Mouse (Mus musculus) CH12.LX (cell line): ENCODE measurements around the gene Fntb. TPM values are rescaled to one million over a fixed set of nuclear protein-coding genes. Genes with fewer than 3 reads are reported as not detected.

Experiments
- DNase-seq: peaks from one replicate; pipeline ENCODE4 v3.0.0-alpha.2; 2013; ENCODE audit errors: extremely low read depth
- H3K27ac ChIP-seq: 2 replicates; pipeline ENCODE4 v1.5.1; 2012; ENCODE audit warnings: low read depth, mild to moderate bottlenecking, control low read depth, moderate library complexity; ENCODE audit not compliant: insufficient read depth
- H3K27me3 ChIP-seq: replicated peaks from 2 replicates; pipeline ENCODE3; 2012; ENCODE audit warnings: inconsistent platforms
- H3K36me3 ChIP-seq, 2 experiments: replicated peaks in 1 of 2; 2 replicates each; pipeline versions ENCODE3 to v1.6.1; 2012; ENCODE audit warnings: inconsistent platforms in 1 of 2, low read length in 1 of 2, mild to moderate bottlenecking in 1 of 2, mixed read lengths in 1 of 2, moderate library complexity in 1 of 2; ENCODE audit not compliant: control insufficient read depth in 1 of 2, insufficient read depth in 1 of 2
- H3K4me1 ChIP-seq, 2 experiments: 2 replicates each; pipeline ENCODE4 v1.6.1; 2012; ENCODE audit warnings: inconsistent platforms in 1 of 2, moderate library complexity in 1 of 2; ENCODE audit not compliant: insufficient read depth in 2 of 2, control insufficient read depth in 1 of 2
- H3K4me2 ChIP-seq: 2 replicates; pipeline ENCODE4 v1.6.1; 2012; ENCODE audit warnings: low read depth, mild to moderate bottlenecking, control low read depth; ENCODE audit not compliant: poor library complexity, insufficient read depth, severe bottlenecking
- H3K4me3 ChIP-seq, 3 experiments: fragments of 150-350 bp in 1 of 3; sonication (generic) in 1 of 3; replicated peaks in 1 of 3; 2 replicates each; pipeline versions ENCODE3 to v1.5.1; 2011 to 2012; ENCODE audit warnings: low read depth in 2 of 3, low read length in 2 of 3, mild to moderate bottlenecking in 2 of 3, moderate library complexity in 2 of 3, control low read depth in 1 of 3, improper control_type of control experiment in 1 of 3, inconsistent platforms in 1 of 3, mixed read lengths in 1 of 3; ENCODE audit not compliant: poor library complexity in 1 of 3
- H3K79me2 ChIP-seq: replicated peaks from 2 replicates; pipeline ENCODE4 v1.6.1; 2012; ENCODE audit warnings: mild to moderate bottlenecking, moderate library complexity; ENCODE audit not compliant: control insufficient read depth, poor library complexity, insufficient read depth, severe bottlenecking; ENCODE audit errors: extremely low read depth
- H3K9ac ChIP-seq: 2 replicates; pipeline ENCODE4 v1.6.1; 2012; ENCODE audit warnings: low read depth, mild to moderate bottlenecking, control low read depth, moderate library complexity; ENCODE audit not compliant: insufficient read depth
- H3K9me3 ChIP-seq: replicated peaks from 2 replicates; pipeline ENCODE3; 2012; ENCODE audit warnings: low read length, inconsistent platforms, mixed read lengths
- BHLHE40 ChIP-seq: IDR thresholded peaks from 2 replicates; pipeline ENCODE4 v1.6.1; 2011; ENCODE audit warnings: mild to moderate bottlenecking, low read depth, low read length, improper control_type of control experiment
- CTCF ChIP-seq, 2 experiments: IDR thresholded peaks in 1 of 2; conservative IDR thresholded peaks in 1 of 2; 2 replicates each; pipeline ENCODE4 v1.5.1; 2011 to 2012; ENCODE audit warnings: low read depth in 2 of 2, low read length in 2 of 2, improper control_type of control experiment in 1 of 2, inconsistent platforms in 1 of 2, mild to moderate bottlenecking in 1 of 2, moderate library complexity in 1 of 2
- E2F4 ChIP-seq: IDR thresholded peaks from 2 replicates; pipeline ENCODE4 v1.6.1; 2011; ENCODE audit warnings: low read depth, low read length, improper control_type of control experiment; ENCODE audit not compliant: insufficient replicate concordance
- ELF1 ChIP-seq: IDR thresholded peaks from 2 replicates; pipeline ENCODE4 v1.6.1; 2014; ENCODE audit warnings: low read depth, mild to moderate bottlenecking, inconsistent platforms, low read length, improper control_type of control experiment
- EP300 ChIP-seq: IDR thresholded peaks from 2 replicates; pipeline ENCODE4 v1.6.1; 2011; ENCODE audit warnings: low read length, improper control_type of control experiment
- GABPA ChIP-seq: IDR thresholded peaks from 2 replicates; pipeline ENCODE4 v1.6.1; 2012; ENCODE audit warnings: low read depth, low read length, improper control_type of control experiment, inconsistent platforms; ENCODE audit not compliant: insufficient replicate concordance
- HCFC1 ChIP-seq: IDR thresholded peaks from 2 replicates; pipeline ENCODE4 v1.6.1; 2012; ENCODE audit warnings: low read depth, mild to moderate bottlenecking, inconsistent platforms, low read length, improper control_type of control experiment
- JUN ChIP-seq: IDR thresholded peaks from 2 replicates; pipeline ENCODE4 v1.6.1; 2011; ENCODE audit warnings: low read depth, mild to moderate bottlenecking, low read length, improper control_type of control experiment, moderate library complexity; ENCODE audit not compliant: insufficient read depth
- MAX ChIP-seq: IDR thresholded peaks from 2 replicates; pipeline ENCODE4 v1.6.1; 2011; ENCODE audit warnings: low read length, improper control_type of control experiment
- MAZ ChIP-seq: IDR thresholded peaks from 2 replicates; pipeline ENCODE4 v1.6.1; 2012; ENCODE audit warnings: low read depth, mild to moderate bottlenecking, inconsistent platforms, low read length, improper control_type of control experiment, moderate library complexity
- MEF2A ChIP-seq: IDR thresholded peaks from 2 replicates; pipeline ENCODE4 v1.6.1; 2014; ENCODE audit warnings: low read depth, mild to moderate bottlenecking, inconsistent platforms, low read length, improper control_type of control experiment, borderline replicate concordance
- MXI1 ChIP-seq: IDR thresholded peaks from 2 replicates; pipeline ENCODE4 v1.6.1; 2011; ENCODE audit warnings: mild to moderate bottlenecking, low read depth, low read length, improper control_type of control experiment
- NELFE ChIP-seq: IDR thresholded peaks from 2 replicates; pipeline ENCODE4 v1.6.1; 2011; ENCODE audit warnings: low read depth, low read length, improper control_type of control experiment
- NRF1 ChIP-seq: IDR thresholded peaks from 2 replicates; pipeline ENCODE4 v1.6.1; 2014; ENCODE audit warnings: low read depth, mild to moderate bottlenecking, inconsistent platforms, low read length, improper control_type of control experiment, moderate library complexity
- PAX5 ChIP-seq: IDR thresholded peaks from 2 replicates; pipeline ENCODE4 v1.6.1; 2012; ENCODE audit warnings: low read length, inconsistent platforms, mixed read lengths
- POLR2A ChIP-seq: IDR thresholded peaks from 2 replicates; pipeline ENCODE4 v1.6.1; 2011; ENCODE audit warnings: low read depth, mild to moderate bottlenecking, improper control_type of control experiment, low read length
- RAD21 ChIP-seq: IDR thresholded peaks from 2 replicates; pipeline ENCODE4 v1.6.1; 2011; ENCODE audit warnings: low read depth, mild to moderate bottlenecking, low read length, improper control_type of control experiment, moderate library complexity
- SIN3A ChIP-seq: IDR thresholded peaks from 2 replicates; pipeline ENCODE4 v1.6.1; 2012; ENCODE audit warnings: low read length, improper control_type of control experiment, inconsistent platforms
- SMC3 ChIP-seq: IDR thresholded peaks from 2 replicates; pipeline ENCODE4 v1.6.1; 2011; ENCODE audit warnings: low read depth, low read length, improper control_type of control experiment
- TBP ChIP-seq: conservative IDR thresholded peaks from 2 replicates; pipeline ENCODE4 v1.6.1; 2011; ENCODE audit warnings: low read depth, low read length, improper control_type of control experiment
- UBTF ChIP-seq: IDR thresholded peaks from 2 replicates; pipeline ENCODE4 v1.6.1; 2012; ENCODE audit warnings: low read depth, mild to moderate bottlenecking, inconsistent platforms, low read length, improper control_type of control experiment, moderate library complexity
- USF1 ChIP-seq: IDR thresholded peaks from 2 replicates; pipeline ENCODE4 v1.6.1; 2014; ENCODE audit warnings: low read depth, mild to moderate bottlenecking, inconsistent platforms, low read length, improper control_type of control experiment
- USF2 ChIP-seq: conservative IDR thresholded peaks from 2 replicates; pipeline ENCODE4 v1.6.1; 2011; ENCODE audit warnings: low read depth, low read length, improper control_type of control experiment
- ZC3H11A ChIP-seq: IDR thresholded peaks from 2 replicates; pipeline ENCODE4 v1.6.1; 2012; ENCODE audit warnings: low read depth, mild to moderate bottlenecking, inconsistent platforms, low read length, improper control_type of control experiment
- ZNF384 ChIP-seq: IDR thresholded peaks from 2 replicates; pipeline ENCODE4 v1.6.1; 2012; ENCODE audit warnings: low read depth, low read length, improper control_type of control experiment, inconsistent platforms
- dilution Hi-C: fragments of 300-500 bp; cut with MboI; formaldehyde crosslinking; loops from 2 replicates; pipeline ENCODE4 v1.14.3; 2020; ENCODE audit warnings: low sequenced_read_pairs; ENCODE audit not compliant: extremely low pct_unique_long_range_greater_than_20kb, extremely low pct_ligation_motif_present
- in situ Hi-C: fragments of 300-500 bp; cut with MboI; formaldehyde crosslinking; loops from 3 replicates; pipeline ENCODE4 v1.14.3; 2019; ENCODE audit warnings: low sequenced_read_pairs, low pct_ligation_motif_present, low pct_unique_long_range_greater_than_20kb, mixed read lengths
- polyA plus RNA-seq: library from polyadenylated mRNA; unstranded; fragments of >175 nt; gene quantifications from 2 replicates; pipeline ENCODE4 v1.2.1, GENCODE M21; 2012; ENCODE audit warnings: low read depth; ENCODE audit not compliant: insufficient read length
- total RNA-seq, 2 experiments: library from RNA; depleted of rRNA; stranded (reverse); fragments of 300-350 nt in 1 of 2; fragments of >200 nt in 1 of 2; gene quantifications; 2 replicates each; pipeline ENCODE4 v1.2.3; 2012 to 2014

Gene Fntb
- total and polyA plus RNA-seq, 3 experiments = 5.6 to 19.5 (median 9.2) TPM

DNA sequence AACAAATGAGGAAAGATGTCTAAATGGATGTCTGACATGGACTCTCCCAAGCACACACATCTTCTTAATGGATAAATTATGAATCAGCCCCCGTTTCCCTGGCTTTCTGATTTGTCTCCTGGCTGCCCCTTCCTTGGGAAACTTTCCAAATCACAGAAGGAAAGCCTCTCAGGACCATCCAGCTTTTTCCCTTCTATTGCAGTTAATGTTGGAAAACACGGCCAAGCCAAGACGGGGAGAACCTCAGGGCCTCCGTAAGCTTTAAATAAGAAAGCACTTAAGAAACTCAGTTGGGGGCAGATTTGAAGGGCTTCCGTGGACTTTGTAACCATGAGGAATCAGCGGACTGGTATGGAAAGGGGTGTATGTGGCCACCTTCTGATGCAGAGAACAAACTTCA is 54.4 kb downstream of the Fntb start:
- no peak overlapping the region for H3K4me2 ChIP-seq
- peaks cover 2 to 4% of the 10 kb centered on the region in 2 experiments; a peak in 1 of 4 replicates for H3K4me1 ChIP-seq
- no peaks in the 10 kb centered on the region for H3K9me3 ChIP-seq
- DNase-seq = no peak
- H3K9ac ChIP-seq = no peak overlapping the region
- TF ChIP-seq CTCF (conservative IDR thresholded peaks at IDR 0.05 in 1 of 2, IDR thresholded peaks at IDR 0.05 in 1 of 2; ENCODE audit: low read depth in 2 of 2, low read length in 2 of 2) = no peak
- no peak for TF ChIP-seq MAZ
- TF ChIP-seq RAD21 = no peak
- TF ChIP-seq SIN3A = no peak
- no peak for TF ChIP-seq E2F4
- TF ChIP-seq SMC3 = no peak
- no peak for TF ChIP-seq HCFC1
- no peak for TF ChIP-seq ZC3H11A
- no peak for TF ChIP-seq USF1
- TF ChIP-seq MEF2A = no peak
- TF ChIP-seq ELF1 = no peak
- TF ChIP-seq TBP = no peak
- TF ChIP-seq JUN = no peak
- TF ChIP-seq, all 38 proteins: peak for 0
- in situ Hi-C loops = no loop called here
- Histone ChIP-seq H3K27me3 (peaks cover 64% of the 10 kb centered on the region), H3K36me3 (no peaks in the 10 kb centered on the region), H3K79me2 (no peaks in the 10 kb centered on the region), H3K27ac (no peak overlapping the region), H3K4me3 (no peak overlapping the region)
- dilution Hi-C loops = no loop called here

- TF ChIP-seq UBTF = no peak
- no peak for TF ChIP-seq MXI1
- TF ChIP-seq TBP = no peak
- TF ChIP-seq ZNF384 = no peak
- TF ChIP-seq NRF1 = no peak
- no peak for TF ChIP-seq BHLHE40
- TF ChIP-seq MAX = no peak
- no peak for TF ChIP-seq NELFE
- TF ChIP-seq USF1 = no peak
- no peak for TF ChIP-seq USF2
- no peak for TF ChIP-seq GABPA
- no peak for TF ChIP-seq PAX5
- TF ChIP-seq POLR2A = no peak
- TF ChIP-seq EP300 = no peak
- TF ChIP-seq CTCF (conservative IDR thresholded peaks at IDR 0.05 in 1 of 2, IDR thresholded peaks at IDR 0.05 in 1 of 2; ENCODE audit: low read depth in 2 of 2, low read length in 2 of 2) = no peak
- Histone ChIP-seq H3K9ac (no peak overlapping the region), H3K9me3 (no peaks in the 10 kb centered on the region), H3K4me1 (peaks cover 2 to 4% of the 10 kb centered on the region in 2 experiments; a peak in 1 of 4 replicates), H3K36me3 (no peaks in the 10 kb centered on the region), H3K79me2 (no peaks in the 10 kb centered on the region), H3K27ac (no peak overlapping the region), H3K27me3 (peaks cover 69% of the 10 kb centered on the region), H3K4me2 (no peak overlapping the region), H3K4me3 (no peak overlapping the region)
- DNase-seq = no peak
- dilution Hi-C loops = no loop called here
- in situ Hi-C loops = no loop called here
Measured at GRCm38 (mm10) chr12:76820615-76821014, 55.2 kb downstream of the Fntb start.
